Mouse (Mus musculus): ENCODE measurements around the gene Tnnt3.

DNA sequence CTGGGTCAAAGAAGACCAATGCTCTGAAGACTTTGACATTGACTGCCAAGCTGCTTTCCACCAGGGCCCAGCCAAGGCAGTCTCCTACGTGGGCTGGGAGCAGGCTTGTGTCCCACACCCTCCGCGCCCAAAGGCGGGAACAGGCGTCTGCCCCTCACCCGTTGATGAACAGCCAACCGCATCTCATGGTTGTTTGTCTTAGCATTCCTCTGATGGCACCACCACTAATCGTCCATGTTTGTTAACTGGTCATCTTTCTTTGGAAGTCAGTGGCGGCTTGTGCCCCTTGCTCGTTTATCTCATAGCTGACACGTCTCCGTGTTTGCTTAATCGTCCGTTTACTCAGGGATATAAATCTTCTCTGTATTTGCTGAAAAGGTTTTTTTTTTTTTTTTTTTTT lies 10.9 kb downstream of the Tnnt3 start:
- TF ChIP-seq CTCF (IDR thresholded peaks at IDR 0.05; ENCODE audit: low read depth) = no peak
- no peak for TF ChIP-seq EP300 (optimal IDR thresholded peaks at IDR 0.05)

All from stomach, postnatal 0 days (tissue).